Mouse (Mus musculus): ENCODE measurements around the gene Farp1.

DNA sequence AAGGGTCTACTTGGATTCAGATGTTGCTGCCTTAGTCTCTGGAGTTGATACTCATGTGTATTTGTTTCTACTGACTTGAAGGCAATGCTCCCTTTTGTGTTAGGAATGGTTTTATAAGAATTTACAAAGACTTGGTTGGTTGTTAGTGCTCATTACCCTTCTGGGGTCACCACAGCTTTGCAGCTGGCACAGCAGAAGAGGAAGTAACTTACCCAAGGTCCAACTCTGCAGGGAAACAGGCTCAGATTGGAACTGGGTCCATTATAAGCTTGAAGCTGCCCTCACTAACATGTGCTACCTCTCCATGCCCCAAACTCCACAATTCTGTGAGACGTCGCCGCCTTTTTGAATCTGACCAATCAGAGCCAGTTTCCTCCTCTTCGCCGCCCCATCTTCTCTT lies 22.8 kb downstream of the Farp1 start:
- TF ChIP-seq POLR2A (IDR thresholded peaks at IDR 0.05; ENCODE audit: borderline replicate concordance, extremely low read depth, insufficient read depth, insufficient read length, poor library complexity, severe bottlenecking) = no peak
- TF ChIP-seq CTCF (IDR thresholded peaks at IDR 0.05; ENCODE audit: borderline replicate concordance, extremely low read depth, insufficient read depth, insufficient read length) = no peak
